Mouse (Mus musculus) CD8-positive naive resting alpha-beta T cell, adult 2 months (primary cell): Measurements from ENCODE around the gene Dus1l.
"Not testable (repeated sequence)": the region's sequence is repeated elsewhere in the genome, so short reads cannot be mapped to it uniquely, and the experiment has no call there.

ENCODE experiments used
- DNase-seq, 2 experiments: peaks; one replicate each; pipeline ENCODE4 v3.0.0; 2022; ENCODE audit warnings: low read depth in 2 of 2, low spot score in 2 of 2

Dus1l gene

DNA sequence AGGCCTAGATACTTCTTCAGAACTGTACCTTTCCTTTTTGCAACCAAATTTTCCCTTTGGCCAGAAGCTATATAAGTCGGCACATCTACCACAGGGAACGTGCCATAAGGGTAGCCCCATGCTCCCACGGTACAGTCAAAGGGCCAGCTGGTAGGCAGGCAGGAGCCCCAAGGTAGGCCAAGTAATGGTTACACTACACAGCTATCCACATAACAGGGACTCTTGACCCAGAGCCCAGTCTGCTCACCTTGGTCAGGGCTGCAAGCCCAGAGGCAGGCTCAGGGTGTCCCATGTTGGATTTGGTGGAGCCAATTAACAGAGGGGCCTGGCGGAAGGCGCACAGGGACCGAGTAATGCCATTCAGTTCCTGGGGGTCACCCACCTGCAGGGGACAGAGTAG is 23.4 kb upstream of the Dus1l start:
- no peak for DNase-seq

DNA sequence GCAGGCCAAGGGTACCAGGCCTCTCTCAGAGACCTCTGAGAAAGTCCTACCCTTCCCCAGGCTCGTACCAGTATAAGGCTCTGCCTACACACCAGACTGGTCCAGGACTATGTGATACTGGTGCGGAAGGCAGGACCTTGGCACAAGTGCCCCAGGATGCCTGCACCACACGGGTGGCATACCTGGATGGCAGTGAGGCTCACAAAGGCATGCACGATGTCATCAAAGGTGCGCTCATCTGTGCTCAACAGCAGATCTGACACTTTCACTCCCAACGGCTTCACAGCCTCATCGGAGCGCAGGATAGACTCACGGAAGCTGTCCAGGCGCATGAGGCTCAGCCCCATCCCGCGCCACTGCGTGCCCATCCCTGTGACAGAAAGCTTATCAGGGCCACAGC is 22.0 kb upstream of the Dus1l start:
- DNase-seq, result no peak

DNA sequence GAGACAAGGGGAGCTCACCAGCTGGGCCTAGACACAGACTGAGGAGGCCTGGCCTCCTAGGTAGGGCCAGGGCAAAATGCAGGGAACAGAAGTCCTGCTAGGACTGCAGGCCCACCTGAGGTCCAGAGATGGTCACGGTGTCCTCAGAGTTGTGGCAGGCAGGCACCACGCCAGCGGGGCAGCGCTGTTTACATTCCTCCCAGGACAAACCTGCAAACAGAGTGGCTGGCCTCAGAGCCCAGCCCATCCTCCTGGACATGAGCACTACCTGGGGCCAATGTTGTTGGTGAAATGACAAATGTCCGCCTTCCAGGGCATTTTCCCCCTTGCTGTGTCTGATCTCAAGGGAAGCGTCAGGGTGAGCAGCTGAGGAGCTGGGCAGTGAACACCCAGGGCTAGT is 21.2 kb upstream of the Dus1l start:
- DNase-seq, result no peak

DNA sequence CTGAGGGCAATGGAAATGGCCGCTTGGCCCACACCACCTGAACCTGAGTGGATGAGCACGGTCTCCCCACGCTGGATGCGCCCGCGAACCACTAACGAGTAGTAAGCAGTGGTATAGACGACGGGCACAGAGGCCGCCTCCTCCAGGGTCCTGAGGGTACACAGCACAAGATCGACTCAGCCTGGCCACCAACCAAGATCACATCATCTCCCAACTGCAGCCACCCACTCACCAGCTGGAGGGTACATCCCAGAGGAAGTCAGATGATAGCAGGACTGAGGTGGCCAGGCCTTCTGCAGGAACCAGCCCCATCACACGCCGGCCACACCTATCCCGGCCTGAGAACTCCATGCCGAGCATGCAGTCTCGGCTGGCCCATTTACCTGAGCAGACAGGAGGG is 15.9 kb upstream of the Dus1l start:
- no peak for DNase-seq

DNA sequence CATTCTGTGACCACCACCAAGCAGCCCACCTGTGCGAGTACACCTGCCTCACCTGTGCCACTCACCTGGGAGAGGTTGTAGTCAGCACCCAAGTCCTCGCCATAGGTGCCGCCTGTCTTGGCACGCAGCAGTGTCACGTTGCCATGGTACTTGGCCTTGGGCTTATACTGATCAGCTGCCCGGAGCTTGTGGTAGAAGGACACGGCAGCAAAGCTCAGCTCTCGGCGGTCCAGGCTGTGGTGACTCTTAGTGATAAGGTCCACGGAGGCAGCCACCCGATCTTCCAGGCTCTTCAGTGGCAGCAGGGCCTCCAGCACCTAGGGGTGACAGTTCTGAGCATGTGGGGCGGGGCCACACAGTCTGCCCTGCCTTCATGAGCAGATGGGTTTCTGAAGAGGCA is 11.8 kb upstream of the Dus1l start:
- DNase-seq, result no peak

DNA sequence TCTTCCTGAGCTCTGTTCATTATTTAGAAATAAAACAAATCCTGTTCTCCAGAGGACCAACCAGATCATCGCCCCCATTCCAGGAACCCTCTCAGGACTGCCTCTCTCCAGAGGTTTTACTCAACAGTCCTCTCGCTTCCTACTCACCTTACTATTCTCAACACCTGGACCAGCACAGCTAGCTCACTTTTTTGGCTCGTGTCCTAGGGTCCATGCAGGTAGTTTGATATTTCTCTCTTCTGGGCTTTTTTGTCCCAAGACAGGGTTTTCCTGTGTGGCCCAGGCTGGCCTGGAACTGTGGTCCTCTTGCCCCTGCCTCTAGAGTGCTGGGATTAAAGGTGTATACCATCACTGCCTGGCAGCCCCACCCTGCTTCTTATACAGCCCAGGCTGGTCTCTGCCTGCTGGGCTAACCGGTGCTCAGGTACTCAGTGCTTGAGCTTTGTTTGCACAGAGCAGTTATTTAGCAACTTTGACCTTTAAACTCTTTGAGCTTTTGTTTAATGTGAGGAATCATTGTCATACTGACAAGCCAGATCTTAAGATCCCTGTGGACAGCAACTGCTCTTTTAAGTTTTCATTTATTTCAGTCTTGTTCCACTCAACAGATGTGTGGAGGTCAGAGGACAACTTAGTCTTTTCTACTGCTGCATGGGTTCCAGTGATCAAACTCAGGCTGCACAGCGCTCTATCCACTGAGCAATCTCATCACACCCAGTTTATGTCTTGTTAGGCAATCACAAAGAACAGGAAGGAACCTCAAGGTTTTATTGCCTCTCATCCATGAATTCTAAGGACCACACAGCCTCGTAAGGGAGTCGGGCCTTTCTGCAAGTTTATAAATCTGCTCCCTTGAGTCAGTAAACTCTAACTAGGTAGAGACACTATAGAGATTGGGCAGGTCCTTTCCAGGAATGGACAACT is 9.4 kb upstream of the Dus1l start:
- DNase-seq, result no peak

DNA sequence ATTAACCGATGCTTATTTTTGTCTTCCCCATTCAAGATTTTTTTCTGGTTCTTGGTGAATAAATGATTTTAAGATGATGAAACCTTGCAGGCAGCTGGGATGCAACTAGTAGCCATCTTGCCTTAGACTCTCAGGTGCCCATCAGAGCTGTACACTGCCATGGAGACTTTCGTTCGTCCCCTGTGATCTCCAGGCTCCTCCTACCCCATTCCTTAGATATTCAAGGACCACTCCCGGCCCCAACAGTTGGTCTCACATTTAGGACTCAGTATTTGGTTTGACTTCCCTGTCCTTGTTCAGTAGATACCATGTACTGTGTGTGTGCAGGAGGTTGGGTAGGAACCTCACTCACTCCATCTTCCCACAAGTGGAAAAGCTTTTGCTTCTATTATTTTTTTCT is 8.6 kb upstream of the Dus1l start:
- DNase-seq, result no peak

DNA sequence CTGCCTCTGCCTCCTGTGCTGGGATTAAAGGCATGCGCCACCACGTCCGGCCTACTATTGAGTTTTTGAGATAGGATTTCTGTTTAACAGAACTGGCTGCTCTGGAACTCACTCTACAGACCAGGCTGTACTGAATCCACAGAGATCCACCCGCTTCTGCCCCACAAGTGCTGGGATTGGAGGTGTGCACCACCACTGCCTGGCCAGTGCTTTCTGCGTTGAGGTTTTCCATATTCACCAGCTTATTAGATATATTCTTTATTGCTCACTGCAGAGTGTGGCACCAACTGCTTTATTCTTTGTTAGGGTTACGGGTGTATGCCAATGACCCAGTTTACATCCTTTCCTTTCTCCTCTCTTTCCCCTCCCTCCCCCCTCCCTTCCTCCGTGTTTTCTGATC is 8.1 kb upstream of the Dus1l start:
- DNase-seq, result no peak

DNA sequence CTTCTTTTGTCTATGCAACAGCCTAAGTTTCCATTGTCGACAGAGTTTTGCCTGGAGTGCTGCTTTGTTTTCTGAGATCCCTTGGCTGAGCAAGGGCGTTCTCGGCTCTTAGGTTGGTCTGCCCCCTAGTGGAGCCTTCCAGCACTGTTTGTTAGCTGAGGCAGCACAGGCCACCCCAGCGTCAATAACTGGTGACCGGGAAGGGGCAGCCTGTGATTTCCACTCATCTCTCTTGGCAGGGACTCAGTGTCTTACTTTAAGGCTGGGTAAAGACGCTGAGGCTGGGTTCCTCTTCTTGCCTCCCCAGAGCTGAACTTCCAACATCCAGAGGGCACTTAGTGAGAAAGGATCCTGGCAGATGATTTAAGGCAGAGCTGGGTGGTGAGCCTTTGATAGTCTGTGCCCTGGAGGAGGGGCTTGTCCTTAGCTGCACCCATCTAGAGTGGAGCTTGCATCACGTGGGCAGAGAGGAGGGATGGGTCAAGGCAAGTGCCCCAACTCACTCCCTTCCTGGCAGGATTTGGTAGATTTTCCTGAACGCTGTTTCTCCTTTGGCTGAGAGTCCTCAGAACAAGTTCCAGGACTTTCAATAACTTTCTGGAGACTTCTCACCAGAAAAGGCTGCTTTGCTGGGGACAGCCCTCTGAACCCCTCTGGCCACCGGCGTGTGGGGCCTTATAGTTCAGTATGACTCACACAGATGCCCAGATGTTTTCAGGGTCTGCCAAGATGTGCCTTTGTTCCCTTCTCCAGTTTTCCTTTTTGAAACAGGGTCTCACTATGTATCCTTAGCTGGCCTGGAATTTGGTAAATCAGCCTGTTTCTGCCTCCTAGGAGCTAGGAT is 4.1 kb upstream of the Dus1l start:
- DNase-seq, result peak; percentile 78 to 82

DNA sequence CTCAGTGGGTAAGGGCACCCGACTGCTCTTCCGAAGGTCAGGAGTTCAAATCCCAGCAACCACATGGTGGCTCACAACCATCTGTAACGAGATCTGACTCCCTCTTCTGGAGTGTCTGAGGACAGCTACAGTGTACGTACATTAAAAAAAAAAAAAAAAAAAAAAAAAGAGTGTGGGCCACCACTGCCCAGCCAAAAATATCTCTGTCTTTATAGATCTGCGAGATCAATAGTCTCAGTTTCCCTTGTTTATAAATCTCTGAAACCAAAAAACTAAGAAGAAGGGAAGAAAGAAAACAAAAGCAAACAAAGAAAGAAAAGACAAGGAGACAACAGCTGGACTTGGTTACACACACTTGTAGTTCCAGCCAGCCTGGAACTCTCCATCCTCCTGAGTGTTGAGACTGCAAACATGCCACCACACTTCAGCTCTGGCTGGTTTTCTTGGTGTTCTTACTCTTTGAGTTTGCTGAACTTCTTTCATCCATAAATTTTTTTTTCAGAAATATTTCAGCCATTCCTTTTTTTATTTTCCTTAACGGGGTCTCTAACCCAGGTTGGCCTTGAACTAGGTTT is 3.2 kb upstream of the Dus1l start:
- no peak for DNase-seq

DNA sequence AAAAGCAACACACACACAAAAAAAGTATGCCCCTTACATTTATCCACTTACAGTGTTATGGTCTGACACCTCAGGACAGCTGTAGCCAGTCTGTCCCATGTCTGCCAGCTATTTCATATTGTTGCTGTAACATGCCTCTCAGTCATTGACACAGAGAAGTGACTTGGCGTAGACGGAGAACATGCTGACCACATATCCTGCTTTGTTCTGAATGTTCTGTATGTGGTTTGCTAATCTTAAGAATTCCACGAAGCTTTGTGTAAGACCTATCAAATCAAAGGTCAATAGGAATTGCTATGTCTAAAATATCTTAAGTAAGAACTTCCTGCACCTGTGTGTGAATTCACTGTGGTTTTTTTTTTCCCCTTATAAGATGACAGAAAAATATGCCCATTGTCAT is 2.0 kb upstream of the Dus1l start:
- DNase-seq, result no peak

DNA sequence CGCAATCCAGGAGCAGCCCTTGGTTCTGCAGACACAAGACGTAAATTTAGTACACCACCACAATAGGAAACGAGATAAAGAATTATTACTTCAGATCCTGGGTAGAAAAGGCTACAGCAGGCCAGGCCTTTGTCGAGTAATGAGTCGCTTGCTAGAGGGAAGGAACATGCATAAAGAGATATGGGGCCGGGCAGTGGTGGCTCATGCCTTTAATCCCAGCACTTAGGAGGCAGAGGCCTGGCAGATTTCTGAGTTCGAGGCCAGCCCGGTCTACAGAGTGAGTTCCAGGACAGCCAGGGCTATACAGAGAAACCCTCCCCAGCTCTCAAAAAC is 377 bp upstream of the Dus1l start:
- DNase-seq, result no peak

DNA sequence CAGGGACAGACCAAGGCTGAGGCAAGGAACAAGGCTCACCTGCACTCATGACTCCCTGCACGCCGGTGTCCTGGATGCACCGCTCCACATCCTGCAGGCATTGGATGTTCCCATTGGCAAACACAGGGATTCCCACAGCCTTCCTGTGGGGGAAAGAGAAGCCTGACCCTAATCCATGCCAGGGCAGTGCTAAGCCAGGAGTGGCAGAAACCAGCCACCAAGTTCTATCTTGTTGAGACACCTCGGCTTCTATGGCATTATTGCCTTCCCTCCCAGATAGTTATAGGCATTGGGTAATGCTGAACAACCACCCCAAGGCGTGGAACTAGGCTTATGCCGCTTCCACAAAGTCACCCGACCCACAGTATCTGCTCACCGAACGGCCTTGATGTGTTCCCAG is 3.6 kb downstream of the Dus1l start:
- DNase-seq, result no peak

DNA sequence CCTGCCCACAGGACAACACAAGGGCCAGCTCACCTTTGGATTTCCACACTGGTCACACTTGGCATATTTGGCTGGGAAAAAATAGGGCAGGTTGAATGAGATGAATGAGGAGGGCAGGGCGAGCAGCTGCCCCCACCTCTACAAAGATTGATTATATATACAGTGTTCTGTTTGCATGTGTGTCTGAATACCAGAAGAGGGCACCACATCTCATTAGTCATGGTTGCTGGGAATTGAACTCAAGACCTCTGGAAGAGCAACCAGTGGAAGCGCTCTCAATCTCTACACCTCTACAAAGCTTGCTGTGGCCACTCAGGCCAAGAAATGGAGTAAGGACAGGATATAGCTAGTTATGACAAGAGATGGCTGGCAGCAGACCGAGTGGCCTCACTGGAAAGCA is 6.4 kb downstream of the Dus1l start:
- DNase-seq, result no peak

DNA sequence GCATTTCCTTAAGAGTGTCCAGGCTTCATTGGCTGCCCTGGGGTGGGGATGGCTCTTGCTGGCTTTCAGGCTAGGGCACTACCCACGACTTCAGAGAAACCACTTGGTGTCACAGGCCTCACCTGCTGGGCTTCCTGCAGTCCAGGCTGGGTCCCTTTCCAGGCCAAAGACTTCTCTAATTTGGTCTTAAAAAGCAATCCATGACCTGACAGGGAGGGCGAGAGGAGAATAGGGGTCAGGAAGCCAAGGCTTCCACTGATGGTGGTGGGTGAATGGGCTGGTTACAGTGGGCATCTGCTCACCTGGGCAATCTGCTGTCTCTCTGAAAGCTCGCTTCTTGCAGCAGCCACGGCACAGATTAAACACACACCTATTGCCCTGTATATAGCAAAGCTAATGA is 6.8 kb downstream of the Dus1l start:
- DNase-seq, result no peak

DNA sequence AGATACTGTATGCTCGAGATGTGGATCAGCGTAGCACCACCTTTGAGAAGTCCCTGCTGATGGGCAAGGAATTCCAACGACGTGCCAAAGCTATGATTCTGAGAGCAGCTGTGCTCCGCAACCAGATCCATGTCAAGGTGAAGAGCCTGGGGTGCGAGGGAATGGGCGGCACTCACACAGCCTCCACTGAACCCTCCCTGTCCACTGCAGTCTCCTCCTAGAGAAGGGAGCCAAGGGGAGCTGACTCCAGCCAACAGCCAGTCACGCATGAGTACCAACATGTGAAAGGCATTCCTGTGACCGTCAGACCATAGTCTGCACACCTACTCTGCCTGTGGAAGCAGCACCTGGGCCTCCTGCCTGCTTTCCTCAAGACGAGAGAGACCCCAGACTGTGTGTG is 7.7 kb downstream of the Dus1l start:
- not testable (repeated sequence) for DNase-seq

DNA sequence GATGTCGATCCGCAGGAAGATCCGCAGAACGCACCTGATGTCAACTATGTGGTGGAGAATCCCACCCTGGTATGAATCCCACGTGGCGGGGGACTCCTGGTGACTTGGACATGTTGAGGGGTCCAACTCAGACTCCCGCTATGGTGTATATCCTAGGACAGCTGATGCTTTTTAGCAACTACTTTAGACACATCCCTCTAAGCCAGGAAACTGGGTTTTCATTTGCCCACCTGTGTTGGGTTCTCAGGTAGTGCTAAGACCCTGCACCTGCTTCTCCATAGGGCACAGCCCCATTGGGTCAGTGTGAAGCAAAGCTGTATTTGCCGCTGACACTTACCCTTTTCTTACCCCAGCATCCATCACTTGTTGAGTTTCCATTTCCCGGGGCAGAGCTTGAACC is 11.1 kb downstream of the Dus1l start:
- DNase-seq, result no peak

DNA sequence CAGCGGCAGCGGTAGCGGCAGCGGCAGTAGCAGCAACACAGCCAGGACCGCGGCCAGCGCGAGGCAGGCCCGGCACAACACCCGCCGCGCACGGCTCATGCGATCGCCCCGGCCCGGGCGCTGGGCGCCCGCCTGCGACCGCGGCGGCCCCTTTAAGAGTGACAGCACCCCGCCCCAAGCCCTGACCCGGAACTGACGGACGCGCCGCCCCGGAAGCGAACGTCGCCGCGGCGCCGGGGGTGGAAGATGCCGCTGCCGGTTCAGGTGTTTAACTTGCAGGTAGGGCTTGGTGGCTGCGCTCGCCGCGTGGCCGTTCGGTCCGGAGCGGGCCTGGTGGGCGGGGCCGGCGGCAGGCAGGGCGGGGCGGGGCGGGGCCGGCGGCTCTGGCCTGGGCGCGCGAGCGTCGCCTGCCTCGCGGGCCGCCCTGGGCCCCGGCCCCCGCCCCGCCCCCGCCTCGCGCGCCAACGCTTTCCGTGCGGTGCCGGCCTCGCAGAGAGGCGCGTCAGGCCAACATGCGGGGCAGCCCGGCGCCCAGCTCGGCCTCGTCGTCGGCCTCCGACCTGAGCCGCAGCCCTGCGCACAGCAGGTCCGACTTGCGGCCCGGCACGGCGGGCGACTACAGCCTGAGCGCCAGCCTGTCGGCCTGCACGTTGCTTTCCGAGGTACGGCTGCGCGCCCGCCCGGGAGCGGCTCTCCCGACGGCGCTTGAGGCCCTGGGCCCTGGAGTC is 12.0 kb downstream of the Dus1l start, which contains the start of the genes Rfng and Gps1:
Gene Rfng (minus strand): TSS at position 144 of the 728 bp plus-strand sequence.
Gene Gps1 (plus strand): TSS at position 209 of the 728 bp plus-strand sequence.
- peak; percentile 65 to 70 for DNase-seq

DNA sequence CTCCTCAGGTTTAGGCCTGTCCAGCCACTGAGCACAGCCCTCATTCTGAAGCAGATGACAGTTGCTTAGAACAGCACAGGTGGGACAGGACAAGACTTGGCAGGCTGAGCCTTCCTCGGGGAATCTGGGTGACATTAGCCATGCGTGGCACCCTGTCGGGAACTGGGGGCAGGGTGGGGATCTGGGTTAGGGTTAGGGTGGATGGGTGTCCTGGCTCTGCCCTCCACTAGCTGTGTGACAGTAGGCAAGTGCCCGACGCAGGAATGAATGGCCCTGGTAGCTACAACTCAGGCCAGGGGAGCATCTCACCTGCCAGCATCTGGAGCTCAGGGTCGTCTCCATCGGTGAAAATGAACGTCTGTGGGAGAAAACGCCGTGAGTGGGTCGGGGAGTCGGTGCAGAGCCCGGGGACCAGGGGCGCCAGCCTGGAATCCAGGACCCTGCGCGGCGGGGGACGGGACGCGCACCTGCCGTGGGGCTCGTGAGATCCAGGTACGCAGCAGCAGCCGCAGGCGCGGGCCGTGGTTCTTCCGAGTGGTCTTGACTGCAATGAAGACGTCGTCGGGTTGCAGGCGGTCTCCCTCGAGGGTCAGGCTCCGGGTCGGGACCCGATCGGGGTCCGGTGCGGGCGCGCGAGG is 12.7 kb downstream of the Dus1l start:
- no peak for DNase-seq

DNA sequence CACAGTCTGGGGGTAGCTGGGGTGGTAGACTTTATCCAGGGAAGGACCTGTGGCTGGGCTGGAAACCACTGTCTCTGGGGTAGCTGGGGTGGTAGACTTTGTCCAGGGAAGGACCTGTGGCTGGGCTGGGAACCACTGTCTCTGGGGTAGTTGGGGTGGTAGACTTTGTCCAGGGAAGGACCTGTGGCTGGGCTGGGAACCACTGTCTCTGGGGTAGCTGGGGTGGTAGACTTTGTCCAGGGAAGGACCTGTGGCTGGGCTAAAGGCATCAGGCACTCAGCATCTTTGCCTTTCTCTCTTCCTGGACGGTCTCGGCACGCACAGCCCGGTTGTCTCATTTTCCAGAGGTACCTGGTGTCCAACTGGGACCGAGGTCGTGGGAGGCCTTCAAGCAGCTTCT is 14.8 kb downstream of the Dus1l start:
- DNase-seq, result not testable (repeated sequence)

DNA sequence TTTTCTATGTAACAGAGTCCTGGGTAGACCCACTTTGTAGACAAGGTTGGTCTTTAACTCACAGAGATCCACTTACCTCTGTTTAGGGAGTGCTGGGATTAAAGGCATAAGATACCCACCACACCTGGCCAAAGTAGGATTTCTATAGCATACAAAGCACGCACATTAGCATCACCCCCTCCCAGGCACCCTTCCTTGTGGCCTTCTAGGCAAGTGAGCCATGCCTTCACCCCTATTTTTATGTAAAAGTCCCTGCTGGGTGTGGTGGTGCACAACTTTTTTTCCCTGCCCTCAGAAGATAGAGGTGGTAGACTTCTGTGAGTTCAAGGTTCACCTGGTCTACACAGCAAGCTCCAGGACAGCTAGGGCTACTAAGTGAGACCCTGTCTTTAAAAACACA is 16.3 kb downstream of the Dus1l start:
- DNase-seq, result no peak
